Mouse (Mus musculus): ENCODE measurements around the gene Cep126. TPM values are rescaled to one million over a fixed set of nuclear protein-coding genes. Genes with fewer than 3 reads are reported as not detected.

Cep126 gene
- total RNA-seq, 2 experiments from 2014 or later, result 3.4 to 3.7 TPM

Other genes starting within 250 kb of the Cep126 start
- gene Yap1, start 129.7 kb downstream of the Cep126 start, total RNA-seq (2021), result 10 to 100 TPM; 71.1 to 78.1 TPM
- gene Cfap300, start 91.5 kb downstream of the Cep126 start, total RNA-seq (2021), result under 1 TPM; 0.40 to 0.82 TPM